Mouse (Mus musculus): ENCODE data around the gene Abraxas2. TPM values are rescaled to one million over a fixed set of nuclear protein-coding genes. Genes with fewer than 3 reads are reported as not detected.

Abraxas2 gene
- 10 to 100 TPM; 25.5 to 27.0 TPM for total RNA-seq (2021)

DNA sequence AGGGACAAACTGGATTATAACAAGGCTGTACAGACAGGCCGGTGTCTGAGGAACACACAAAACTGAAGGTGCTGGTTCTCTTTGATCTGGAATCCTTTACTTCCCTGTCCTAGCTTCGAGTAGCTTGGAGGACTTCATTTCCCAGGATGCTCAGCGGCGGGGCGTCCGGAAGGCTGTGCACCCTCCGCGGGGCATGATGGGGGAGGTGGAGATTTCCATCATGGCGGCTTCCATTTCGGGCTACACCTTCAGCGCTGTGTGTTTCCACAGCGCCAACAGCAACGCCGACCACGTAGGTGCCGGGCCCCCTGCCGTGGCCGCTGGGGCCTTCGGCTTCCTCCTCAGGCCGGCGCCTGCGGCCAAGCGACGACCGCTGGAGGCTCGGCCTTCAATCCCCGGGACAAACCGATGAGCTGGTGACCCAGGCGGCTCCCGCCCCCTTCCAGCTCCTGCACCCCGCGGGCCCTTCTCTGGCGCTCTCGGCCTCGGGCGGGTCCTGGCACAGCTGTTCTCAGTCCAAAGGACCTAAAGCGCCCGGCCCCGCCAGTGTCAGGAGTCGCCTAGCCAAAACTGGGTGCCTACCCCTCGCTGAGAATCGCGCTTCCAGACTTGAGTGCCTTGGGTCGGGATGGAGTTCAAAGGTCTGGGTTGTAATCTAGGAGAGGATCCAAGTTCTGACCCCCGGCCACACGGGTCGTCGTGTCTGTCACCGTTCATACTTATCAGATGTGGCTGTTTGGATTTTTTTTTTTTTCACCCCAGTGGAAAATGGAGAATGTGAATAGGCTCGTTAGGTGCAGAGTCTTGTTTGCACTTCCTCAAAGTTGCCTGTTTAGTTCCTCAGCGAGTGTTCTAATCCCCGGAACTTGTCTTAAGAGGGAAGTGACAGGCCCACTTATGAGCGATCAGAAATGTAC, at the start of gene Abraxas2:
Gene Abraxas2, plus strand, starts transcription at position 184 of the 917 bp plus-strand sequence.
- DNase-seq (ENCODE audit: extremely low spot score in 1 of 2, low spot score in 1 of 2) = peak; percentile 76 to 84

GRCm38 (mm10) chr7:132809721-132810120, 49.3 kb upstream of the Abraxas2 start:
- DNase-seq (ENCODE audit: extremely low spot score in 1 of 2, low spot score in 1 of 2) = no peak

DNA sequence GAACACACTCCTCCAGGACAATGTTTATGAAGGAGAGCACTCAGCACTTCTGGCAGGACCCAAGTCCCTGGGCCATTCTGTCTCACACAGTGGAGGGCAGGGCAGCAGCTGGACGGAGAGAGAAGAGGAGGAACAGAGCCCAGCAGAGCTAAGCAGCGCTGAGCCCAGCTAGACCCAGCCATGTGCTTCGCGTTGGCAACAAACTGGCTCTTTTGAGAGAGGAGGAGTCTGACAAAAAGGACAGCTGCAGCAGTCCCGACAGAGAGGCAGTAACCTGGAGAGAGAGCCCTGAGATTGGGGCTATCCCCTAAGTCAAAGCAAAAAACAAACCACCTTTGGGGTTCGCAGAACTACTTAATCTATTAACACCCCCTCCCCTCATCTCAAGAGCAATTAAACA, 48.7 kb upstream of the Abraxas2 start:
- no peak for DNase-seq (ENCODE audit: extremely low spot score in 1 of 2, low spot score in 1 of 2)

DNA sequence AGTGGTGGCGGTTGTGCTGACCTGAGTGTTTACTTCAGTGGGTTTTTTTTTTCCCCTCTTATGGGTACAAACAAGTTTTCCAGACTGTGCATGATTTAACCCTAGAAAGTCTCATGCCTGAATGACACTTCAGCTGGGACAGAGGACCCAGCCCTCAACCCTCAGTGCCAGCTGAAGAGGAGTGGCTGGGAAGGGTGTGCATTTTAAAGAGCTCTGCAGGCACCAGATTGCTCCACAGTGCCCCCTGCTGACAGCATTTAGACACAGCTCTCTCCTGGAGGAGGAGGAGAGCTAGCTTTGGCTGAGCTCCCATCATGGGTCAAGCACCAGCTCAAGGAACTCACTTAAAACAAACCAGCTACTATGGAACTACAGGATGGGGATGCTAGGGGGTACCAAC, 48.1 kb upstream of the Abraxas2 start:
- peak; percentile 81 to 98 for DNase-seq (ENCODE audit: extremely low spot score in 1 of 2, low spot score in 1 of 2)

GRCm38 (mm10) chr7:132811716-132812618, 47.1 kb upstream of the Abraxas2 start:
- DNase-seq (ENCODE audit: extremely low spot score in 1 of 2, low spot score in 1 of 2) = no peak

DNA sequence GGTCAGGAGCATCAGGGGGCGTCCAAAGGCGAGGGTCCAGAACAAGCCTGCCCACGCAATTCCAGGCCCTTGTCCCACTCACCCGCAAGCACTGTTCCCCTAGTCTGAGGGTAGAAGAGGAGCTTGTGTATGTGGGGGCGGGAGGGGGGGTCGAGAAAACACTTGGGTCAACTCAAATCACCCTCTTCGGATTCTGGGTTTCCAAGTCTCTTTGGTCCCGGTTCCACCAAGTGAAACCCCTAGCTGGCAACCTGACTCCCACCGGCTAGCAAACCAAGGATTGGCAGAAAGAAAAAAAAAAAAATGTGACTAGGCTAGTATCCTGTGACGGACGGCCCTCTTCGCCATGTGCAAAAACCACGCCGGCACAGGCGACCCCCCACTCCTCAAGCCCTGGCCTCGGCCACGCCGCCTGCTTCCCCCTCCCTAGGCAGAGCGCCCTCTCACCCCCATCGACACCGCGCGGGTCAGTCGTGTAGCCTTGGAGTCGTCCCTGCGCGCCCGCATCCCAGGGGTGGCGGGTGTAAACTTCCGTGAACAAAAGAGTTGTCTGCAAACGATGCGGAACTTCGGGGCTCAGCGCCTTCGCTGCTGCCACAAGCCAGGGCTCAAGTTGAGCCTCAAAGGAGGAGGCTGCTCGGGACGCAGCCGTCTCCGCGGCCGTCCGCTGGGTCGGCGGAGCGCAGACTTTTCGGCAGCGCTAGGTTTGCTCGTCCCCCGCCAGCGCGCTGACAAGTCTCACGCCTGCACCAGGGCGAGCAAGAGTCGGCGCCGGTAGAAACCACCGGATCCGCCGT, 46.2 kb upstream of the Abraxas2 start:
- DNase-seq (ENCODE audit: extremely low spot score in 1 of 2, low spot score in 1 of 2) = peak in 1 of 2 experiments; percentile 48

DNA sequence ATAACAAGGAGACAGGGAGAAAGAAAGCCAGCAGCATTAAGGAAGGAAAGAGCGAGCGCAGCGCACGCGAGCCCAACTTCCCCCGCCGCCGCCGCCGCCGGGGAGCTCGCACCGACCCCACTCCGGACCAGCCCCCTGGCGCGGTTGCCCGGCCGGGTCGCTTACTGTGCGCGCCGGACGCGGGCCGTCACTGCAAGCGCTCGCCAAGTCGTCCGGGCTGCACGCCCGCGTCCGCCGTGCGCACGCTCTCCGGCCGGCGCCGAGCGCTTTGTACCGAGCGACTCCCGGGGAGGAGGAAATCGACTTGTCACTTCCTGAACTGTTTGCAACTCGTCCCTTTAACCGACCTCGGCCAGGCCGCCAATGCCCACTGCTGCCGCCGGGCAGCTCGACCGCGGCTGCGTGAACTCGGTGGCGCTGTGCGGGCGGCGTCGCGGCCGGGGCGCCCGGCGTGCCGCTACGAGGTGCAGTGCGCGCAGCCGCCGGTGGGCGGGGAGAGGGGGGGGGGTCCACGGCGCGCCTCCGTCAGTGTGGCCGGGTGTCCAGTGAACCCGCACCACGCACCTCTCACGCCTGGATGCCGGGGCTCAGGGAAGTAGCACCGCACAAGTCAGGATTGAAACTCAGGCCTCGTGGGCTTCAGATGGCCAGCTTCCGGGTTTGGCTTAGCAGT, 45.5 kb upstream of the Abraxas2 start, which contains the start of gene Fam53b:
Gene Fam53b, minus strand, starts transcription at position 471 of the 673 bp plus-strand sequence.
- peak; percentile 58 to 68 for DNase-seq (ENCODE audit: extremely low spot score in 1 of 2, low spot score in 1 of 2)

DNA sequence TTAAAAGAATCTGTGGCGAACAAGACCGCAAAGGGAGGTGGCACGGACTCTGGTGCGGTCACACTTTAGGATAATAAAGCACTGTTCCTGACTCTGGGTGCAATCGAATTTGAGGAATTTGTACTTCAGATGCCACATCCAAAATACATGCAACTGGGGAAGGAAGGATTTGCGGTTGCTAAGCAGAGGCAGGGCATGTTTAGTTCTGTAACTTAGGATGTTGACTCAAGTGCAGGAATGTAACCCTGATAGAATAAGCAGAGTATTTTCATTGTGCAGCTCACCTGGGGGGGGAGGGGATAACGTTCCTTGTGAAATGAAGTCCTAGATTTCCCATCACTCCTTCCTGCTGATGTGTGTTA, 45.0 kb upstream of the Abraxas2 start:
- DNase-seq (ENCODE audit: extremely low spot score in 1 of 2, low spot score in 1 of 2) = no peak

- DNase-seq (ENCODE audit: extremely low spot score in 1 of 2, low spot score in 1 of 2) = no peak
Measured at GRCm38 (mm10) chr7:132815081-132815480, 43.9 kb upstream of the Abraxas2 start.

- DNase-seq (ENCODE audit: extremely low spot score in 1 of 2, low spot score in 1 of 2) = no peak
Measured at GRCm38 (mm10) chr7:132816528-132816927, 42.5 kb upstream of the Abraxas2 start.

- DNase-seq (ENCODE audit: extremely low spot score in 1 of 2, low spot score in 1 of 2) = no peak
Measured at GRCm38 (mm10) chr7:132817056-132817455, 42.0 kb upstream of the Abraxas2 start.

- no peak for DNase-seq (ENCODE audit: extremely low spot score in 1 of 2, low spot score in 1 of 2)
Measured at GRCm38 (mm10) chr7:132820692-132821091, 38.3 kb upstream of the Abraxas2 start.

DNA sequence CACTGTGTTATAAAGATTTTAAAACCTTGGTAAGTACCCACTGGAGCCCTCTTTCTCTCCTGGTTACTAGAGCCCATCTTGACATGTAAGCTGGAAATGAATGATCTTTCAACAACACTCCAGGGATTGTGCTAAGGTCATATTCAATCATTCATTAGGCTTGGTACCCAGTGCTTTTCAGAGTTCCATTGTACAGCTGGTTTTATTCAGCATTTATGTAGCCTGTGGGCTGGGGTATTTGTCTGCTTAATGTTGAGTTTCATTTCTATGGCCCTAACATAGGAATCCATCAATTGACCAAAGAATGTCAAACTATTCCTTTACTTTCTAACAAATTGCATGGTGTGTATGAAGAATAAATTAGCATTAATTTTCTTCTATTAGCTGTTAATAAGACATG, 35.2 kb upstream of the Abraxas2 start:
- no peak for DNase-seq (ENCODE audit: extremely low spot score in 1 of 2, low spot score in 1 of 2)

- DNase-seq (ENCODE audit: extremely low spot score in 1 of 2, low spot score in 1 of 2) = no peak
Measured at GRCm38 (mm10) chr7:132824346-132825022, 34.5 kb upstream of the Abraxas2 start.

DNA sequence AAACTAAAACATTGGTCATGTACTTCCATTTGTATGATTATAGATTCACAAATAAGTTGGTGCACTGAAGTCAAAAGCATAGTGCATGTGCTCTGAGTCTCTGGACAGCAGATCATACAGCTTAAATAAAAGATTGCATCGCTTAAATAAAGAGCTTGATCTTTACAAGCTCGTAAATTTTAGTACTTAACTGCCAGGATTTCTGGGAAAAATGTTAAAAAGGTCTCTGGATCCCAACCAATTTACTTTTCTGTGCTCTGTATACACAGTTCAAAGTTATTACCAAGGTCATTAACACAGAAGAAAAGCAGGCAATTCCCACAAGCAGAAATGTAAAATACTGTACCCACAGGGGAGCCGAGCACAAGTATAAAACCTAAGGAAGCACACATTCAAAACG, 28.1 kb upstream of the Abraxas2 start:
- no peak for DNase-seq (ENCODE audit: extremely low spot score in 1 of 2, low spot score in 1 of 2)

DNA sequence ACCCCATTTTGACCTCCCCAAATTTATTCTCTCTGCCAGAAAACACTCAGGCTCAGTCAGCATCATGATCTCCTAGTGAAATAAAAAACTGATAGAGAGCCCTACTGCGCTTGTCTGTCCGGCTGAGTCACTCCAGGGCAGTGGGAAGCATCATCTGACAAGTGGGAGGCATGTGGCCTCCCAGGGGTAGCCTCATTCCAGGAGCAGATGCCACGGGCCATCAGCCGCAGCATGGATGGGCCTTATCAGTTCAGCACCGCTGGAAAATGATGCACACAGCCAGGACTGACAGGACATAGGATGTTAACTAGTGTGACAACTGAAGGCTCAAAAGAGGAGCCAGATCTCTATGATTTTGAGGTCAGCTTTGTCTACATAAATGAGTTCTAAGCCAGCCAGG, 17.7 kb upstream of the Abraxas2 start:
- no peak for DNase-seq (ENCODE audit: extremely low spot score in 1 of 2, low spot score in 1 of 2)

DNA sequence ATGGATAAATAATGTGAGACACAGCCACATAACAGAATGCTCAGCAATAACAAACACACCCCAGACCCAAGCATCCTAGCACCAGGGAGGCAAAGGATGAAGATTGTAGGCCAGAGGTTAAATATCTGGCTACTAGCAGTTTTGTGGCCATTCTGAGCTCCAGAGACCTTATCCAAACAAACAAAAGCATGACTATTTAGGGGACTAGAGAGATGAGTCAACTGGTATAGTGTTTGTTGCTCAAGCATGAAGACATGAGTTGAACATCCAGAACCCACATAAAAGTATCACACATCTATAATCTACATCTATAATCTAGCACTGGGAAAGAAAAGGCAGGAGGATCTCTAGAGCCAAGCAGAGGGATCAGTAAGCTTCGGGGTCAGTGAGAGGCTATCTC, 16.6 kb upstream of the Abraxas2 start:
- DNase-seq (ENCODE audit: extremely low spot score in 1 of 2, low spot score in 1 of 2) = no peak

DNA sequence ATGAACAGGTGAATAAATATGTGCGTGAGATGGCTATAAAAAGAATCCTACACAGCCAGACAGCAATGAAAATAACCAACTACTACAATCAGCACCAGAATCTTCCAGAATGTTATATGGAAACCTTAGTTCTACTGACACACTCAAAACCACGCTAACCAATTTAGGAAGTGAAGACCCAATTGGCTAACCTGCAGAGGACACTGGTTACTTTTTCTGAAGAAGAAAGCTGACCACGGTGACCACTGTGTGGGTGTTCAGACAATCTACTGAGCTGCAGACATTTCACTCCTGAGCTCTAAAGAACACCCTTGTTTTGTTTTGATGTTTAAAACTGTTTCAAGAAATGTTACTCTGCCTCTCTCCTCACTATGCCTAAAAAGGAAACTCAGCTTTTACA, 15.9 kb upstream of the Abraxas2 start:
- no peak for DNase-seq (ENCODE audit: extremely low spot score in 1 of 2, low spot score in 1 of 2)

DNA sequence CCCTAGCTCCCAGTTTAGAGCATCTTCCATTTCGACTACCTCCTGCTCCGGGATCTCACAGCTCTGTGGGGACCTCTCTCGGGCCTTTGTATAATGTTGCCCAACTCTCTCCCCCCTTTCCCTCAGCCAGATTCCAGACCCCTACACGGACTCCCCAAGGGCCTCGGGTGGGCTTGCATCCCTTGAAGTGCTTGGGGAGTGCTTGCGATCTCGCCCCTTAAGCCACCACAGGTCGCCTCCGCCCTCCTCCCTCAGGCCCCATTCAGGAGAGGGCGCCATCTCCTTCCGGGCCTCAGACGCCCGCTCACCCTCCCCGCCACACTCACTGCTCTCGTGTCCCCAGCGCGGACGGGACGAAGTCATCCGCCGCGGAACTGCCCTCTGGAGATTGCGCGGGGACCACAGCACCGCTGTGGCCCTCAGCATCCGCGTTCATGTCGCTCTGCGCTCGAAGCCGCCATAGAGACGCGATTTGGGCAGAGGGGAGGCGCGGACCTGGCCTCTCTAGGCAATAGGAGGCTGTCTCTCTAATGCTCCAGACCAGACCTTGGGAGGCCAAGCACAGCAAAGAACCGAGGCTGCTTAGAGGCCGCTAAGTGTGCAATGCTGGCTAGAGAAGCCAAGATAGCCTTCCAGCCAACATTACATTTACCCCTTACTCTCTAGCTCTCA, 6.7 kb upstream of the Abraxas2 start, which contains the start of gene Eef1akmt2:
Gene Eef1akmt2, minus strand, starts transcription at position 501 of the 672 bp plus-strand sequence.
- DNase-seq (ENCODE audit: extremely low spot score in 1 of 2, low spot score in 1 of 2) = peak; percentile 71 to 79
